Mouse (Mus musculus) MEL (cell line): ENCODE results near the gene C1qtnf1. TPM values are rescaled to one million over a fixed set of nuclear protein-coding genes. Genes with fewer than 3 reads are reported as not detected.

Experiments
- DNase-seq: peaks from one replicate; pipeline ENCODE4 v3.0.0; 2011; ENCODE audit warnings: low read depth, low spot score
- H3K27ac ChIP-seq: 2 replicates; pipeline ENCODE4 v1.5.1; 2012; ENCODE audit warnings: low read depth, mild to moderate bottlenecking, control low read depth, low read length, moderate library complexity; ENCODE audit not compliant: control insufficient read depth
- H3K27me3 ChIP-seq, 2 experiments: fragments of 150-350 bp in 1 of 2; sonication (generic) in 1 of 2; 2 replicates each; pipeline ENCODE4 v1.6.1; 2012; ENCODE audit warnings: low read length in 2 of 2, mild to moderate bottlenecking in 2 of 2, improper control_type of control experiment in 1 of 2, moderate library complexity in 1 of 2; ENCODE audit not compliant: insufficient read depth in 2 of 2, control insufficient read depth in 1 of 2
- H3K36me3 ChIP-seq, 2 experiments: 2 replicates each; pipeline ENCODE4 v1.6.1; 2012 to 2014; ENCODE audit warnings: low read length in 2 of 2, improper control_type of control experiment in 1 of 2, inconsistent platforms in 1 of 2, mild to moderate bottlenecking in 1 of 2; ENCODE audit not compliant: insufficient read depth in 2 of 2, control insufficient read depth in 1 of 2
- H3K4me1 ChIP-seq, 2 experiments: fragments of 150-350 bp in 1 of 2; sonication (generic) in 1 of 2; 2 replicates each; pipeline ENCODE4 v1.6.1; 2012; ENCODE audit warnings: low read length in 2 of 2, improper control_type of control experiment in 1 of 2, mild to moderate bottlenecking in 1 of 2; ENCODE audit not compliant: insufficient read depth in 2 of 2, control insufficient read depth in 1 of 2
- H3K4me3 ChIP-seq, 2 experiments: fragments of 150-350 bp in 1 of 2; sonication (generic) in 1 of 2; 2 replicates each; pipeline ENCODE4 v1.5.1; 2012; ENCODE audit warnings: low read depth in 2 of 2, low read length in 2 of 2, mild to moderate bottlenecking in 2 of 2, moderate library complexity in 2 of 2, control low read depth in 1 of 2, improper control_type of control experiment in 1 of 2; ENCODE audit not compliant: control insufficient read depth in 1 of 2, insufficient read depth in 1 of 2
- H3K79me2 ChIP-seq: 2 replicates; pipeline ENCODE4 v1.6.1; 2012; ENCODE audit warnings: mild to moderate bottlenecking, low read length, moderate library complexity; ENCODE audit not compliant: control insufficient read depth, poor library complexity, insufficient read depth
- H3K9ac ChIP-seq: 2 replicates; pipeline ENCODE4 v1.6.1; 2012; ENCODE audit warnings: low read depth, mild to moderate bottlenecking, control low read depth, low read length, moderate library complexity; ENCODE audit not compliant: control insufficient read depth, poor library complexity, severe bottlenecking
- H3K9me3 ChIP-seq: fragments of 150-350 bp; sonication (generic); replicated peaks from 2 replicates; pipeline ENCODE4 v1.6.1; 2012; ENCODE audit warnings: mild to moderate bottlenecking, low read length, improper control_type of control experiment, moderate library complexity; ENCODE audit not compliant: insufficient read depth
- BHLHE40 ChIP-seq: IDR thresholded peaks from 2 replicates; pipeline ENCODE4 v1.6.1; 2012; ENCODE audit warnings: low read depth, mild to moderate bottlenecking, inconsistent platforms, low read length, improper control_type of control experiment, borderline replicate concordance
- CHD1 ChIP-seq: IDR thresholded peaks from 2 replicates; pipeline ENCODE4 v1.6.1; 2012; ENCODE audit warnings: low read depth, mild to moderate bottlenecking, inconsistent platforms, low read length, improper control_type of control experiment
- CHD2 ChIP-seq: IDR thresholded peaks from 2 replicates; pipeline ENCODE4 v1.6.1; 2011; ENCODE audit warnings: low read length, improper control_type of control experiment
- CTCF ChIP-seq, 3 experiments: IDR thresholded peaks in 2 of 3; conservative IDR thresholded peaks in 1 of 3; 2 replicates each; pipeline ENCODE4 v1.5.1; 2011 to 2012; ENCODE audit warnings: low read length in 3 of 3, low read depth in 2 of 3, mild to moderate bottlenecking in 2 of 3, improper control_type of control experiment in 1 of 3, inconsistent platforms in 1 of 3, mixed read lengths in 1 of 3, moderate library complexity in 1 of 3; ENCODE audit not compliant: control insufficient read depth in 1 of 3, insufficient read depth in 1 of 3, poor library complexity in 1 of 3, severe bottlenecking in 1 of 3
- ETS1 ChIP-seq: IDR thresholded peaks from 2 replicates; pipeline ENCODE4 v1.6.1; 2012; ENCODE audit warnings: low read depth, mild to moderate bottlenecking, inconsistent platforms, low read length, improper control_type of control experiment, moderate library complexity
- GABPA ChIP-seq: IDR thresholded peaks from 2 replicates; pipeline ENCODE4 v1.6.1; 2012; ENCODE audit warnings: low read depth, mild to moderate bottlenecking, inconsistent platforms, low read length, improper control_type of control experiment, moderate library complexity
- HCFC1 ChIP-seq: IDR thresholded peaks from 2 replicates; pipeline ENCODE4 v1.6.1; 2012; ENCODE audit warnings: low read depth, mild to moderate bottlenecking, inconsistent platforms, low read length, improper control_type of control experiment, moderate library complexity
- MAZ ChIP-seq: IDR thresholded peaks from 2 replicates; pipeline ENCODE4 v1.6.1; 2012; ENCODE audit warnings: low read depth, mild to moderate bottlenecking, inconsistent platforms, low read length, improper control_type of control experiment
- MEF2A ChIP-seq: IDR thresholded peaks from 2 replicates; pipeline ENCODE4 v1.6.1; 2014; ENCODE audit warnings: low read depth, mild to moderate bottlenecking, inconsistent platforms, low read length, improper control_type of control experiment; ENCODE audit not compliant: poor library complexity, insufficient replicate concordance, severe bottlenecking; ENCODE audit errors: extremely low read depth
- MXI1 ChIP-seq: IDR thresholded peaks from 2 replicates; pipeline ENCODE4 v1.6.1; 2011; ENCODE audit warnings: mild to moderate bottlenecking, low read depth, low read length, improper control_type of control experiment
- MYB ChIP-seq: IDR thresholded peaks from 2 replicates; pipeline ENCODE4 v1.6.1; 2011; ENCODE audit warnings: mild to moderate bottlenecking, low read depth, low read length, improper control_type of control experiment
- MYC ChIP-seq: IDR thresholded peaks from 2 replicates; pipeline ENCODE4 v1.6.1; 2011; ENCODE audit warnings: low read depth, mild to moderate bottlenecking, low read length, improper control_type of control experiment, moderate library complexity
- NELFE ChIP-seq: IDR thresholded peaks from 2 replicates; pipeline ENCODE4 v1.6.1; 2011; ENCODE audit warnings: low read depth, low read length, improper control_type of control experiment
- POLR2A ChIP-seq, 2 experiments: IDR thresholded peaks; 2 replicates each; pipeline ENCODE4 v1.6.1; 2011 to 2012; ENCODE audit warnings: low read length in 2 of 2, mild to moderate bottlenecking in 2 of 2, control low read depth in 1 of 2, improper control_type of control experiment in 1 of 2, low read depth in 1 of 2, moderate library complexity in 1 of 2; ENCODE audit not compliant: control insufficient read depth in 1 of 2, insufficient read depth in 1 of 2, poor library complexity in 1 of 2
- POLR2AphosphoS2 ChIP-seq: IDR thresholded peaks from 2 replicates; pipeline ENCODE4 v1.6.1; 2011; ENCODE audit warnings: low read length, improper control_type of control experiment
- POLR2AphosphoS5 ChIP-seq: IDR thresholded peaks from 2 replicates; pipeline ENCODE4 v1.6.1; 2012; ENCODE audit warnings: low read depth, borderline replicate concordance, mild to moderate bottlenecking, inconsistent platforms, low read length, moderate library complexity, mixed read lengths
- SMC3 ChIP-seq: IDR thresholded peaks from 2 replicates; pipeline ENCODE4 v1.6.1; 2011; ENCODE audit warnings: low read depth, low read length, improper control_type of control experiment
- TCF12 ChIP-seq: IDR thresholded peaks from 2 replicates; pipeline ENCODE4 v1.6.1; 2014; ENCODE audit warnings: low read depth, mild to moderate bottlenecking, inconsistent platforms, low read length, improper control_type of control experiment, moderate library complexity
- UBTF ChIP-seq: IDR thresholded peaks from 2 replicates; pipeline ENCODE4 v1.6.1; 2012; ENCODE audit warnings: low read depth, mild to moderate bottlenecking, inconsistent platforms, low read length, improper control_type of control experiment, moderate library complexity, borderline replicate concordance; ENCODE audit not compliant: insufficient read depth
- ZC3H11A ChIP-seq: IDR thresholded peaks from 2 replicates; pipeline ENCODE4 v1.6.1; 2012; ENCODE audit warnings: low read depth, mild to moderate bottlenecking, inconsistent platforms, low read length, improper control_type of control experiment
- ZNF384 ChIP-seq: IDR thresholded peaks from 2 replicates; pipeline ENCODE4 v1.6.1; 2012; ENCODE audit warnings: low read depth, mild to moderate bottlenecking, inconsistent platforms, low read length, improper control_type of control experiment
- polyA plus RNA-seq, 2 experiments: library from polyadenylated mRNA; stranded (reverse) in 1 of 2; unstranded in 1 of 2; fragments of >175 nt in 1 of 2; fragments of >200 nt in 1 of 2; gene quantifications; 2 replicates each; pipeline versions ENCODE4 v1.2.1 to v1.2.4; 2012; ENCODE audit warnings: low replicate concordance in 2 of 2, low read depth in 1 of 2; ENCODE audit not compliant: insufficient read length in 2 of 2, insufficient read depth in 1 of 2, missing spikeins in 1 of 2
- total RNA-seq: library from RNA; depleted of rRNA; stranded (reverse); fragments of 300-350 nt; gene quantifications from 2 replicates; pipeline ENCODE4 v1.2.3, GENCODE M21; 2012

C1qtnf1 gene
- total and polyA plus RNA-seq, 3 experiments = 0.27 to 0.72 TPM; not detected in 1

GRCm38 (mm10) chr11:118485780-118486179, 57.8 kb downstream of the C1qtnf1 start:
- H3K9me3 ChIP-seq = no peaks in the 10 kb centered on the region
- no peak overlapping the region for H3K9ac ChIP-seq
- no peaks in the 10 kb centered on the region for H3K27me3 ChIP-seq
- TF ChIP-seq SMC3 (no peak), CHD2 (no peak), GABPA (no peak), MYB (no peak), BHLHE40 (no peak), HCFC1 (no peak), POLR2AphosphoS5 (no peak), POLR2AphosphoS2 (no peak)
- H3K4me1 ChIP-seq = no peaks in the 10 kb centered on the region
- no peaks in the 10 kb centered on the region for H3K79me2 ChIP-seq
- no peak overlapping the region for H3K27ac ChIP-seq
- no peak for DNase-seq
- H3K4me3 ChIP-seq = no peak overlapping the region
- H3K36me3 ChIP-seq = 0 out of 4 replicates have a peak, but pooled peaks cover 0 to 1% of the 10 kb centered on the region in 2 experiments

DNA sequence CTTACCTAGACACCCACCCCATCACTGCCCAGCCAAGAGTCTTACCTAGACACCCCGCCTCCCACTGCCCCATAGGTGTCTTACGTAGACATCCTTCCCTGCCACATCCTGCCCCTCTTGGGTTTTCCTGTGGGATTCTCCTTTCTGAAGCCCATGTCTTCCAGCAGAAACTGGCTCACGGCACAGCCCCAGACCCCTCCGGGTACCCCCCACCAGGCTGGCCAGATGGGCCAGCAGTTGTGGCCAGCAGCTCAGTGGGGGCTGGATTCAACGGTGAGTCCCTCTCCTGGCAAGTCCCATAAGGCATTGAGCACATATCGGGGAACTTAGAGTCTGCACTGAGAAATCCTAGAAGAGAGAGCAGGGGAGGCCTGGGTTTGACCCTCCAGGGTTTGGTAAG, 58.3 kb downstream of the C1qtnf1 start:
- Histone ChIP-seq H3K27me3 (no peaks in the 10 kb centered on the region), H3K4me1 (no peaks in the 10 kb centered on the region), H3K79me2 (no peaks in the 10 kb centered on the region), H3K4me3 (no peak overlapping the region), H3K27ac (no peak overlapping the region), H3K9ac (no peak overlapping the region), H3K9me3 (no peaks in the 10 kb centered on the region), H3K36me3 (0 out of 4 replicates have a peak, but pooled peaks cover 0 to 1% of the 10 kb centered on the region in 2 experiments)
- TF ChIP-seq ZC3H11A (no peak), MEF2A (no peak), POLR2AphosphoS5 (no peak), ETS1 (no peak), TCF12 (no peak), UBTF (no peak), NELFE (no peak), CHD1 (no peak), MXI1 (no peak), POLR2A (IDR thresholded peaks at IDR 0.05; ENCODE audit: control insufficient read depth in 1 of 2, insufficient read depth in 1 of 2, low read depth in 1 of 2, low read length in 2 of 2, poor library complexity in 1 of 2) (no peak), MYC (no peak), ZNF384 (no peak), BHLHE40 (no peak), CTCF (IDR thresholded peaks at IDR 0.05 in 2 of 3, conservative IDR thresholded peaks at IDR 0.05 in 1 of 3; ENCODE audit: control insufficient read depth in 1 of 3, insufficient read depth in 1 of 3, low read depth in 2 of 3, low read length in 3 of 3, poor library complexity in 1 of 3, severe bottlenecking in 1 of 3) (no peak), MAZ (no peak)
- no peak for DNase-seq
